Mouse (Mus musculus) megakaryocyte progenitor cell, adult 5-6 weeks (primary cell): ENCODE data around the gene Tmem186. TPM values are rescaled to one million over a fixed set of nuclear protein-coding genes. Genes with fewer than 3 reads are reported as not detected.
A peak's percentile ranks its signal among the peaks of the same experiment; 100 is the strongest.

Experiments used
- ATAC-seq: replicated peaks from 2 replicates; pipeline ENCODE4 v1.8.0; 2016; ENCODE audit warnings: mild to moderate bottlenecking, moderate TSS enrichment, inconsistent platforms; ENCODE audit not compliant: poor library complexity
- total RNA-seq, 2 experiments: library from RNA; stranded (forward) in 1 of 2; stranded (reverse) in 1 of 2; fragments of 157-497, 149-512 nt in 1 of 2; fragments of 200-1000 nt in 1 of 2; gene quantifications; 2 replicates each; pipeline versions ENCODE4 v1.2.3 to v1.2.4; 2015 to 2017

The Tmem186 gene
- total RNA-seq, 2 experiments from 2014 or later = 8.0 to 13.5 TPM

DNA sequence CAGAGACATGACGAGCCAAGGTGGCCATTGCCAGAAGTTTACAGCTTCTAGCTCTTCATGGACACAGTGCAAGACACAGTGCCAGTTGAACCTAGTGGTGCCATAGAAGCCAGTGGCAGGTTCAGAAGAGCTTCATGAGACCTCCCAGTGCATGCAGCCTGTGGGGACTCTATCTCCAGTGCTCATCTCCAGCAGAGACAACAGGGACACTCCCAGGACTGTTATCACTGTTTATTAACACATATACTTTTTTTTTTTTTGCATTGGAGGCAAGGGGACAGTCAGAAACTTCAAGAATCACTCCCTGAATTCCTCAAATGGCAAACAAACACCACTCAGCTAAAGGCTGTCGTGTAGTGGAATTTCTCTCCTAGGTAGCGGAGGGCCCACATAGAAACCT lies 24.1 kb downstream of the Tmem186 start:
- no peak for ATAC-seq

DNA sequence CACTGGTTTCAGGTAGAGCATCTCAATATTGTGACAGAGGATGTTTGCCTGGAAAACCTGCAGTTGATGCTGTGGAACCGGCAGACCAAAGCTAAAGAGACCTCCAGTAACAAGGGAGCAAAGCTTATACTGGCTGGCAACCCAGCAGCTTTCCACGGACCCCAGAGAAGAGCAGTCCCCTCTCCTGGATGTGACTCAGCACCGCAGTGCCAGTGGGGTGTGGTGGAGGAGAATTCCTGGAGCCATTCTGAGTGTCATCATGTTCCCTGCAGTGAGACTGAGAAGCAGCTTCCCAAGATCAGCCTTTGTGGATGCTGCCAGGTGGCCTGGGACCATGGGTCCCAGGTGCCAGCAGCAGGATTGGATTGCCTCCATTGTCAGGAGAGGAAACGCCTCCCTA lies 24.5 kb downstream of the Tmem186 start:
- ATAC-seq = no peak

DNA sequence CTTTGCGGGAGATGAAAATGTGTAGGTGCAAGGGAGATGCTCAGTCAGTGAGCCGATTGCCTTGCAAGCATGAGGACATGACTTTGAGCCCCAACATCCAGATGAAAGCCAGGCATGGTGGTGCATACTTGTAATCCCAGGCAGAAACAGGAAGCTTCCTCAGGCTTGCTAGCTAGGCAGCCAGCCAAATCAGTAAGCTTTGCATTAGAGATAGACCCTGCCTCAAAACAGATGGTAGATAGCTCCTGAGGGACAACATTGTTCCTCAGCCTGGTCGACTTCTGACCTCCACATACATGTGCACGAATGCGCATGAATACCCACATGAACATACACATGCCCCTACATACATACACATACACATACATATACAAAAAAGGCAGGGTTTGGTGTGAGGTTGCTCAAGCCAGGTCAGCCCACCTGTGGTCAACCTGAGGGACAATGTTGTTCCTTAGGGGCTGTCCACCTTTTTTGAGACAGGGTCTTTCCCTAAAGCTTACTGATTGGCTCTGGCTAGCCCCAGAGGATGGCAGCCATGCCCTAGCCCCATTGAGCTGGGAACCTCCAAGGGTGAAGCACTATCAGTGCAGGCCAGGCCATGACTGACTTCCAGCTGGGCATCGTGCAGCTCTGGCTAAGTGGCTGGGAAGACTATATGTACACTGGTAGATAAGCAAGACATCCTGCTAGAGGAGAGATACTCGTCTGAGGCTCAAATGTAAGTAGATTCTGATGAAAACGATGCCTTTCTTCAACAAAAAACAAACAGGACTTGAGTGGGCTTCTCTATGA lies 25.1 kb downstream of the Tmem186 start:
- ATAC-seq = peak; percentile 97

DNA sequence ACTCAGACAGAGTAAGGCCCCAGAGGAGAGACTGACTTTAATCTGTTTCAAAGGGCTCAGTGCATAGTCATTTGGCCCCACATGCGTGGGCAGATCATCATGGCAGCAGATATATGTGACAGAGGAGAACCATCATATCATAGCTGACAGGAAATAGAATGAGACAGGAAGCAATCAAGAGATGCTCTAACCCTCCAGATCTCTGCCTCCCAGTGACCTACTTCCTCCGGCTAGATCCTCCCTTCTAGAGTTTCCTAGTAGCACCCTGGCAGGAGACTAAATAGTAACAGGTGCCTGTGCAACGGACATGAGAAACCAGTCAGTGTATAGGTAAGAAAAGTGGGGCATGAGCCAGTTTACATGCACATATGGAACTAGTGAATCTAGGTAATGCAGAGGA lies 27.1 kb downstream of the Tmem186 start:
- no peak for ATAC-seq

DNA sequence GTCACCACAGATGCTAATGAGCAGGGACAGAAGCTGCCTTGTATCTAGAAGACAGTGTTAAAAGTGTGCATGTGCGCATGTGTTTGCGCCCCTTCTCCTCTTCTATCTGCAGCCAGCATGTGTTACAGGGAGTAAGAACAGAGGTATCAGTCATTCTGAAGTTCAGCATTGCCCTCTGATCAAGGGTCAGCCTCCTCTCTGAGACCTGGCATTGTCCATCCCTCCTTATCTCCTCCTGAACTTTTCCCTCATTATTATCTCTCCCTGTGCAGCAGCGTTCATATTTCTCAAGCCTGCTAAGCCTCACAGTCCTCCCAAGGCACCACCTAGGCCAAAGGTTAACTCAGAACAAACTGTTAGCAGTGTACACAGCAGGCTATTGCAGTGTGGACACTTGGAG lies 33.7 kb downstream of the Tmem186 start:
- ATAC-seq = peak; percentile 72

DNA sequence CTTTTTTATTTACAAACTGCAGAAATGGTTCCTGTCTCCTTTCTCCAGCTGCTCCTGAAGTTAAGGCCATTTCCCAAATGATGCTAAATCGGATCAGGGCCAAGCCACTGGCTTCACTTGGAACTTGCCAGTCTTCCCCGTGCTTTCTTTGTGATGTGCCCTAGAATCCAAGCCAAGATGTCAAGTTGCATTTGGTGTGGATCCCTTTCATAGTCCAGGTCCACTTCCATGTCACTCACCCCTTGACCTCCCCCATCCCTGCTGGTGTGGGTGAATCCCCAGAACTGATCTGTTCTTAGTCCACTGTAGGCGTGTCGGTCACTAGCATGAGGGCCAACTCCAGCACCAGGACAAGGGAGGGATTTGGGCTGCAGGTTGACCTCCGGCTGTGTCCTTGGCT lies 40.0 kb downstream of the Tmem186 start:
- ATAC-seq = no peak

DNA sequence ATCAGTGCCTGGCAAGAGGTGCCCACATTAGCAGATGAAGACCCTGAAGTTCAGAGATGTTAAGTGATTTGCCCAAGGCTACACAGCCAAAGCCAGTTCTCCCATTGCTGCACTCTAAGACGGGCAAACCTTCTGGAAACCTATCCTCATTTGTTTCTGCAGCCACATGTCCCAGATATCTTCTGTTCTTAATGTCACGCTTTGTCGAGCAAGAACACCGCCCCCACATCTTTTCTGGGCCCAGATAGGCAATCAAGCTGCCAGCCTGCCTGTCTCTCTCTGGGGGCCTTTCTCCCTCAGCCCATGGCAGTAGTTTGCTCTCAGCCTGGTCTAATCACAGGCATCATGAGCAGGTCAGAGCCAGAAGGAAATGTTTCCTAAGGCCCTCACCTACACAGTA lies 41.2 kb downstream of the Tmem186 start:
- ATAC-seq = no peak

DNA sequence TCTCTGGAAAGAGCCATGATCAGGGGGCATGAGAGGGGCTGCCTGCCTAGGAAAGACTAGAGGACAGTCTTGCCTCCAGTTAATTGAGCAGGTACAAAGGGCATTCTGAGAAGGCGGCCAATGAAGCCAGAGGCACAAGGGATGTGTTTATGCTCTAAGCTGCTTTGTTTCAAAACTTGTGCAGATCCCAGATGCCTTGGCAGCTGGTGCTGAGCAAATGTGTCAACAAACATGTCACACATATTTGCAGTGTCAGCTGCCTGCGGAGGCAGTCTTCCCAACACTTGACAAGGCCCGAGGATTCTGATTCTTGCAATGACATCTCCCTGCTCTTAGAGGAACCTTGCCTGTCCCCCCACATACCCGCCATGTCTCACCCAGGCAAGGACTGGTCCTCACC lies 42.1 kb downstream of the Tmem186 start:
- ATAC-seq = no peak

DNA sequence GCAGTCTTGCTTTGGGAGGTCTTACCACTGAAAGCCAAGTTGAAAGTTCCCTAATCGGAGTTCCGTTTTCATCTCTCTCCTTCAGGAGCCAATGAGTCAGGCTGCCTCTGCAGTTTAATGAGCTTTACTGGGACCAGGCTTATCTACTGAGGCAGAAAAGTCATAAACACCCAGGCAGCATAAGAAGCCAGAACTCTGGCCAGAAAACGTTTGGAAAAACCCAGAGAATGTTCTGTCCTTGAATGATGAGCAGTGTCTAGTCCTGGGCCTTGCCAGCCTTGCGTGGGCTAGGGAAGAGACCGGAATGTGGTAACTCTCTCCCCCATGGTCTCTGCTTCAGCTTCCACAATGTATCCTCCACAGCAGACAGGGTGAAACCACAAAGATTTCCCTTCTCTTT lies 52.5 kb downstream of the Tmem186 start:
- ATAC-seq = no peak

DNA sequence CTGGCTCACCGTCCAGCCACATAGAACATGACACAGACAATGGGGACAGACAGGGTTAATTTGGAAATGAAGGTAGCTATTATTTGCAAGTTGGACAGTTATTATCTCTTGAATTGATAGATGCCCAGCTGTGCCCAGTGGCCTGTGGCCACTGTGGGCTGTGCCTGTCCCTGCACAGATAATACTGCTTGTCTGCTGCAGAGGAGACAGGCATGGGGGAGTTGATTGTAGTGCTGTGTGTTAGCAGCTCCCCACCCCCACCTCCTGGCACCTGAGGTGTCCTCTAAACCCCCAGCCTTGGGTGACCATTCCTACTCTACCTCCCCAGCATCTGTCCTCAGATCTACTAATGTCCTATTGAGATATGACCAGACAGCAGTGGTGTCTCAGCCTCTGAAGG lies 53.3 kb downstream of the Tmem186 start:
- ATAC-seq = peak; percentile 61

Other genes starting within 250 kb of the Tmem186 start
- 0.62 TPM in 1 of 2 replicates, not detected in the other for gene Tmem114, start 212.6 kb downstream of the Tmem186 start, total RNA-seq (2015)
- gene Tmem114, start 212.6 kb downstream of the Tmem186 start, total RNA-seq (2017) = not detected in 2 replicates
- gene Mettl22, start 166.9 kb downstream of the Tmem186 start, total RNA-seq (2015) = 12.7 and 19.2 TPM in 2 replicates
- gene Mettl22, start 166.9 kb downstream of the Tmem186 start, total RNA-seq (2017) = 8.4 and 15.7 TPM in 2 replicates
- gene Abat, start 124.3 kb downstream of the Tmem186 start, total RNA-seq (2015) = not detected in 2 replicates
- gene Abat, start 124.3 kb downstream of the Tmem186 start, total RNA-seq (2017) = 0.03 and 0.21 TPM in 2 replicates
- 42.9 and 46.5 TPM in 2 replicates for gene Pmm2, start within 50 bp of the Tmem186 start, total RNA-seq (2015)
- gene Pmm2, start within 50 bp of the Tmem186 start, total RNA-seq (2017) = 49.1 and 50.9 TPM in 2 replicates
- gene Carhsp1, start 34.4 kb upstream of the Tmem186 start, total RNA-seq (2015) = 4.5 and 5.8 TPM in 2 replicates
- 6.0 and 7.9 TPM in 2 replicates for gene Carhsp1, start 34.4 kb upstream of the Tmem186 start, total RNA-seq (2017)
- not detected in 2 replicates for gene Gm5767, start 43.1 kb upstream of the Tmem186 start, total RNA-seq (2015)
- not detected in 2 replicates for gene Gm5767, start 43.1 kb upstream of the Tmem186 start, total RNA-seq (2017)
- gene Usp7, start 154.6 kb upstream of the Tmem186 start, total RNA-seq (2015) = 153 and 167 TPM in 2 replicates
- 135 and 168 TPM in 2 replicates for gene Usp7, start 154.6 kb upstream of the Tmem186 start, total RNA-seq (2017)
- 38.9 and 42.4 TPM in 2 replicates for gene 1810013L24Rik, start 192.4 kb upstream of the Tmem186 start, total RNA-seq (2015)
- gene 1810013L24Rik, start 192.4 kb upstream of the Tmem186 start, total RNA-seq (2017) = 34.7 and 43.7 TPM in 2 replicates